Mouse (Mus musculus) kidney, adult 11 months (tissue): ENCODE data around the gene Hpse.

ENCODE experiments used
- DNase-seq: peaks from one replicate; pipeline ENCODE4 v3.0.0; 2022

Hpse gene

DNA sequence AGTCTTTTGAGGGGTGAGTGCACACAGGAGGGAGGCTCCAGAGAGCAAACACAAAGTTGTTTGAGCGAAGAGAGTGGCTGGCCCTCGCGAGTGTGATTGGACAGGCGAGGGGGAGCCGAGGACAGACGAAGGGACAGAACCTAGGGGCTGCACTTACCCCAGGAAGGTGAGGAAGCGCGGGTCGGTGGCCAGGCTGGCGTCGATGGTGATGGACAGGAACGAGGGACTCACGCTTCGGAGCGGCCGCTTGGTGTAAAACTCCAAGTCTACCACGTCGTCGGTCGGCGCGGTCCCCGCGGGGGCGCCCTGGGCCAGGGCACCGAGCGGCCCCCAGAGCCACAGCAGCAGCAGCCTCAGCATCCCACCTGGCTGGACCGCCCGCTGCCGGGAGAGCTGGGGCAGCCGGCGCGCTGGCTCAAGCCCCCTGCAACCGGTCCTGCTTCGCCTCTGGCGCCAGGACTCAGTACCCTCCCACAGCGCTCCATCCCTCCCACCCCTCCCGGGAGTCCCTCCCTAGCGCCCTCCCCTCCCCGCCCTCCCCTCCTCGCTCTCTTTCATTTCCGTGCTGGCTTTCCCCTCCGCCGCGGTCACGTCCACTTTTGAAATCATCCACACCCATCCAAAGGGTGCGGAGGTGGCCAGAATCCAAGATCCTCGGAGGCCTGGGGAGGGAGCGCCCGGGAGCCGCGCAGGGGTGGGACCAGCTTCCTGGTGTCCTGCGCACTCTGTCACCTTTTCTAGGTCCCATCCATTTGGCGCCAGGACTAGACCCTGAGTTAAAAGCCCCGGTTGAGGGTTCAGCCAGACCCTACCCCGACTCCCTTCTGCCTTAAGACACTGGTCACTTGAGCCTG, at the start of gene Hpse:
Gene Hpse (minus strand): TSS at position 482 of the 854 bp plus-strand sequence.
- peak; percentile 6 for DNase-seq

DNA sequence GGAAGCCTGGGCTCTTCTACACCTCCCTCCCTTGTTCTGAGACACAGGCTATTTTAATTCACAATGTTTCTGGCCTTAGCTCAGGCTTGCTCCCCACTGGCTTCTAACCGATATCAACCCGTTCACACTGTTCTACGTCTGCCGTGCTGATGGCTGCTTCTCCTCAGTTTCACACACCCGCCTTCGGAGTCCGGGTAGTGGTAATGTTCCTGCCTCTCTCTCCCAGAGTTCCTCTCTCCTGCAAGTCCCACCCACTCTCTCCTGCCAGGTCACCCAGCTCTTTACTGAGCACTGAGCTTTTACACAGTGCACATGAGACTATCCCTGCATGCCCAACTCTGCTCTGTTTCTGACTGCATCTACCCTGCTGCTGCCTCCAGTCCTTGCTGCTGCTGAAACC, 46.5 kb upstream of the Hpse start:
- DNase-seq = no peak

GRCm38 (mm10) chr5:100761736-100762135, 42.2 kb upstream of the Hpse start:
- no peak for DNase-seq

GRCm38 (mm10) chr5:100760049-100760663, 40.6 kb upstream of the Hpse start:
- DNase-seq = no peak

DNA sequence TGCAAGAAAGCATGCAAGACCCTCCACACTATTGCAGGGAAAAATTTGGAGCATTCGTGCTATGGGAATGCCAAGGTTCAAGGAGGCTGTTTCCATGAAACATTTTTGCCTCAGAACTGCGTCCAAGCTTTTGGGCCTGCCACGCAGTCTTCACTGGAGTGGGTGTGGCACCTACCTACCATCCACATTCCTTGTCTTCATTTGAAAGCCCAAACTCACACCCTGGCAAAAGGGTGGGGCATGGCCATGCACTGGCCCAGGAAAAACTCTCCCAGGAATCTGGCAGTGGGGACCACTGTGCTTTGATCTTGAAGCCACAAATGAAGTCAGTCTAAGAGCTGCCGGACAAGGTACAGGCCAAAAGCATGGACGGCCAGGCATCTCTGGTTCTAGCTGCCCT, 38.6 kb upstream of the Hpse start:
- DNase-seq = no peak

DNA sequence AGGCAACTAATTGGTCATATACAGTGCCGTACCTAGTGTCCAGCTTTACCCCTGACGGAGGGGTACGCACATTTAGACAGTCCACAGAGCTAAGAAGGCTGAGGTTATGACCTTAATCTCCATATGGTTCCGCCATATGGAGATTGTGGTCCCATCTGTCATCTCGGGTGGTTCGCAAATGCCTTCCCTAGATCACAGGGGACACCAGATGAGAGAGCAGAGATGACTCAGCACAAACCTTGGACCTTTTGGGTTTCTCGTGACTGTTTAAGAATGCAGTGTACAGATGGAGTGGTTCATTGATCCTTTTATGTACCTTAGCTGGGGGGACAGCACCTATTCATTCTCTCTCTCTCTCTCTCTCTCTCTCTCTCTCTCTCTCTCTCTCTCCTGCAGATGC, 33.9 kb upstream of the Hpse start:
- DNase-seq = no peak

DNA sequence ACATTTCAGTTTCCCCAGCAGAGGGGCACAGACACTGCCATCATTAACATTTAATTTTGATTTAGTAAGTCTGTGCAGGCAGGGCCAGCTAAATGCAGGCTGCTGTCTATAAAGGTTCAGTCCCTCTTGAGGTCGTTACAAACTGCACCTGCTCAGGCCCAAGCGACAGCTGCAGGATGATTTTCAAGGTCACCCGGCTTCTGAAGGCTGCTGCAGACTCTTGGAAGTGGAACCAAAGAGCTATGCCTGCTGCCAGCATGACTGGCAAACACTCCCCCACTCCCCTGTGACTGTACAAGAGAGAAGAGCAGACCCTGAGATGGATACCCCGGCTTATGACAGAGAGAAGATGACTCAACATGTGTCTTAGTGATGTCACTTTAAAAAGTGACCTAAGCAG, 32.1 kb upstream of the Hpse start:
- no peak for DNase-seq

- no peak for DNase-seq
Measured at GRCm38 (mm10) chr5:100750617-100751255, 31.2 kb upstream of the Hpse start.

DNA sequence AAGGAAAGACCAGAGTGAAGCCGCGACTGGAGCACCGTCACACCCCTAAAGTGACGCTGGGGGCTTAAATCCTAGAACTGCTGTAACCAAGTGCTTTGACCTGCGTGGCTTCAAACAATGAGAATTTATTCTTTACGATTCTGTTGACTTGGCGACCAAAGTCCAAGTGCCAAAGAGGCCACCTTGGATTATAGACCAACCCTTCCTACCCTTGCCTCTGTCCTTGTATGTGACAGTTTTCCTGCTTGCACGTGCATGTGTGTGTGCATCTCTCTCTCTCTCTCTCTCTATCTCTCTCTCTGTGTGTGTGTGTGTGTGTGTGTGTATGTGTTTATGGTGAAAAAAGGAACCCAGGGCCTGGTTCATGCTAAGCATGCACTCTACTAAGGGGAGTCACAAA, 19.3 kb upstream of the Hpse start:
- no peak for DNase-seq

DNA sequence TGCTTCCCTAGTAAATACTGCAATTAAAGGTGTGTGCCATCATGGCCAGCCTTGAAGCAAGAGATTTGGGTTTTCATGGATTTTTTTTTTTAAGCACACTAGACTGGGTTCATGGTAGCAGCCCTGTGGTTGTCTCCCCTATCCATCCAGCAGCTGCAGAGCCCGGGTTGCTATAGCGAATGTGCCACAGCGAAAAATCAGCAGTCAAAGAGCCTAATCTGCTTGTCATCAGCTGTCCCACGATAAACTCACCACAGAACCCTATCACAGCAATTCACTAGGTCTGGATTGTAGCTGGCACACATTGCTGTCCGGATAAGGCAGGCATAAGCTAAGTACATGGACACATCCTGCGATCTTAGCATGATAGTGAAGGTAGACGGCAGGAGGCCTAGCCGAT, 17.4 kb upstream of the Hpse start:
- DNase-seq = no peak

- no peak for DNase-seq
Measured at GRCm38 (mm10) chr5:100734535-100734934, 15.0 kb upstream of the Hpse start.

- DNase-seq = no peak
Measured at GRCm38 (mm10) chr5:100728757-100729156, 9.2 kb upstream of the Hpse start.

DNA sequence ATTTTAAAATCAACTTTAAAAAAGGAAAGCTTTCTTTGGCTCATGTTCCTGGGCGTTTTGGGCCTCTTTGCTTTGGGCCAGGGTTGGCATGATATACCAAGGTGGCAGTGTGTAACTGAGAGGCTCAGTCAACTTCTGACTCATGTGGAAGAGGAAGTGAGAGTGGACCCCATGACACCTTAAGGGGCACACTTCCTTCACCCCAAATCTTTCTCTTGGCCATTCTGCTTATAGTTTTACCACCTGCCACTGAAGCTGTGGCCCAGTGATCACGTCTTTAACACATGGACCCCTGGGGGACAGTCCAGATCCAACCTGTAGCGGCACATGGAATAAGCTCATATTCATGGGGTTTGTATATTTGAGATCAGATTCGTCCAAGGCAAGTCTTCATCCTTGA, 6.5 kb upstream of the Hpse start:
- no peak for DNase-seq

DNA sequence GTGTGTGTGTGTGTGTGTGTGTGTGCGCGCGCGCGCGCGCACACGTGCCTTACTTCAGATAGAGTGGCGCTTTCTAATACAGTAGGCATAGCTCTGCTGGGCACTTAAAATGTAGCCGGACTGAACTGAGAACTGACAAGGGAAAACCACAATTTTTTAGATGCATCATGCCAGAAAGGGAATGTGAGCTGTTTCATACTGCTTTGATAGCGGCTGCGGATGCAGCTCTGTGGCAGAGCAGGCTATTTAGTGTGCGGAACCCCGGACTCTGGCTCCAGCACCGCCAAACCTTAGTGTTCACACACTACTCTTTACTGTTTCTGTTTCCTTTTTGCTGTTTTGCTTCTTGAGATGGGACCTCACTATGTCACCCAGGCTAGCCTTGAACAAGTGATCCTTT, 2.8 kb downstream of the Hpse start:
- DNase-seq = no peak

DNA sequence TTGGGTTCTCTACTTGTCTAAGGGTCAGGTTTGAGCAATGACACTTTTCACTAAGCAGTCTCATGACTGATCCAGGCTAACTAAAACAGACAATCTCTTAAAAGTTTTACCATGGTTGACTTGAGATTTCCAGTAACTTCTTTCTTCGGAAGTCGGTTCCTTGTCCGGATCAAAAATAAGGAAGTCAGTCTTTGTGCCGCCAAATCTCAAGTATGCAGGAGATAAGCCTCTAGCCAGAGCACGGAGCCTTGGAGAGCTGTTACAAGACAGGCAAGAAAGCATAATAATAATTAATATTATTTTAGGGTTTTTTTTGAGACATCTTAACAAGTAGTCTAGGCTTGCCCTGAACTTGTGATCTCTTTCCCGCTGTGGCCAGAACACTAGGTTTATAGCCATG, 8.3 kb downstream of the Hpse start:
- DNase-seq = no peak

- no peak for DNase-seq
Measured at GRCm38 (mm10) chr5:100710012-100710411, 9.5 kb downstream of the Hpse start.

DNA sequence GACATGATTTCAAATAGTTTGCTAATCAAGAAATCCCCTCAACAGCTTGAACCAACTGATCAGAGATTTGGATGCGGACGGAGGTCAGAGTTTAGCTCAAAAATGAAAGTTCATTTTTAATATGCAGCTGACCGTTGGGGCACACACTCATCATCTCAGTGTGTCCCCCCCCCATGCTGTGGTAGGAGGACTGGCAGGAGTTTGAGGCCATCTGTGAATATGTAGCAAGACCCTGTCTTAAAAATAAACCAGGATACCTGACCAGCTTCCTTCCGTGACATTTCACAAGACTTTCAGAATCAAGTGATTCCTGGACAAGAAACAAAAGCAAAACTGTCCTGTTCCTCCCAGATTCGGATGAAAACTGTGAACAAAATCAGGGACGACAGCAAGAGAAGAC, 10.5 kb downstream of the Hpse start:
- DNase-seq = no peak

DNA sequence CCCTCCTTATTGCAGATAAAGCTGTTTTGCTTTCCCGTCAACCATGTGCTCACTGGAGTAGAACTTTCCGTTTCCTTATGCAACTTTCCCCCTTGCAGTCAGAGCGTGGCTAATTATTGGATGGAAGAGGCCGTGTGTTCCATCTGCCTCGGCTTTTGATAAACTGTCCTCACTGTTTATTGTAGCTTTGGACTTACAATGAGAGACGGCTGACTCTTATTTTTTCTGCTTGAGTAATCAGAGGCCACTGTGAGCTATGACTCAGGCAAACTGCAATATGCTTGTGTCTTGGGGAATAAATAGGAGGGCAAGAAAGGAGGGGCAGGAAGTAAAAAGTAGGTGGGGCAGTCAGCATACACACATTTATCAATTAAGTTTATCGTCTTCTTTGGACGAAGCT, 12.8 kb downstream of the Hpse start:
- DNase-seq = no peak

DNA sequence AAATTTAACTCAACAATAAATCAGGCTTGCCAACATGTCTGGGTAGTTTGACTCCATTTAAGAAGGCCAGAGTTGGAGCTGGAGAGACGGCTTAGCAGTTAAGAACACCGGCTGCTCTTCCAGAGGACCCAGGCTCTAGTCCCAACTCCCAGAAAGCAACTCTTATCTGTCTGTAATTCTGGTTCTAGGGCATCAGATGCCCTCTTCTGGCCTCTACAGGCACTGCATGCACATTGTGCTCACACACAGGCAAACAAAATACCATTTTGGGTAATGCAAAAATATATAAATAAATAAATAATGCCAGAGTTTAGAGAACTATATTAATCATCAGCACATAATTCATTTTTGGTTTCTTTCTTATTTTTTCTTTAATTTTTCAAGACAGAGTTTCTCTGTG, 15.2 kb downstream of the Hpse start:
- no peak for DNase-seq

DNA sequence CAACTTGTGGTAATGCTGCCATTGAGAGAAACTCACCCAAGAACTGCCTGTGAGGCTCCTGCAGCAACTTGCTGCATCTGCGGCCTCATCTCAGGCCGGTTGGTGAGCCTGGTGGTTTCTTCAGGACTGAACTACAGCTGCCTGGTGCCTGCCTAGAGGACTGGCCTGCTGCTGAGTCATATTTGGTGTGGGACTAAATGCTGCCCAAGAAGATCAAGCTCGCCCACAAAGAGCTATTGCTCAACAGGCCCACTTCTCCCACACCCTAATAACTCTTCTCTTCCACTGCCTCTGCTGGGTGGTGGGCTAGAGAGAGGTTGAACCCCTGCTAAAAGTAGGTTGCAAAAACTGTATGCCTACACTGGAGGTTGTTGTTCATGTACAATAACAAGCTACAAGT, 17.2 kb downstream of the Hpse start:
- no peak for DNase-seq

GRCm38 (mm10) chr5:100700861-100701620, 18.5 kb downstream of the Hpse start:
- DNase-seq = no peak

DNA sequence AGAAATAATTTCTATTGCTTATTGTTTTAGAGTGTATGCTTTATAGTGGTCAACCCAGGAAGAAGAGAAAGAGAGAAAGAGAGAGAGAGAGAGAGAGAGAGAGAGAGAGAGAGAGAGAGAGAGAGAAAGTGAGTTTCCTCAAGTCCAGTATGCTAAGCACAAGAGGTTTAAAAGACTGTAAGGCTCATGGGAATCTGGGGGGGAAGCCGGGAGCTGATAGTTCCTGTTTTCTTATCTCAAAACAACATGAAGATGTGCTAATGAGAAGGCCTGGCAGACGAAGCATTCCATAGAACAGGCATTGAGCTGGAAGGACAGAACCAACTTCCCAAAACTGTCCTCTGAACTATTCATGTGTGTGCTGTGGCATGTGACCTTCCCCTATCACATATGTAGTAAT, 21.6 kb downstream of the Hpse start:
- DNase-seq = no peak

DNA sequence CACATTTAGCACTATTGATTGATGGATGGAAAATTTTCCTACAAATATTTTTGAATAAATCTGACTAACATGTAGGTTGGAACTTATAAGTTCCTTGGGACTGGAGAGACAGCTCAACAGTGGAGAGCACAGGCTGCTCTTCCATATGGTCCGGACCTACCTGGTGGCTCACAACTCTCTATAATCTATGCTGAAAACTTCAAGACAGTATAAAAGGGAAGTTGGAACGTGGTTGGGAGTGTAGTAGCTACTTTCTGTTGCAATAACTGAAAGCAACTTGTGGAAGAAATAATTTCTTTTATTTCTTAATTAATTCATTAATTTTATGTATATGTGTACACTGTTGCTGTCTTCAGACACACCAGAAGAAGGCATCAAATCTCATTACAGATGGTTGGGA, 22.1 kb downstream of the Hpse start:
- DNase-seq = no peak

- no peak for DNase-seq
Measured at GRCm38 (mm10) chr5:100685631-100686030, 33.9 kb downstream of the Hpse start.
